Mouse (Mus musculus) forebrain, postnatal 0 days (tissue): Measurements from ENCODE around the gene Fabp3. TPM values are rescaled to one million over a fixed set of nuclear protein-coding genes. Genes with fewer than 3 reads are reported as not detected.

Experiments used
- ATAC-seq: fragments of 200-750 bp; cut with Nextera tagmentation; 2 replicates; pipeline ENCODE4 v1.8.0; 2017; ENCODE audit warnings: mild to moderate bottlenecking, moderate library complexity
- DNase-seq: peaks from one replicate; pipeline ENCODE4 v3.0.0-alpha.2; 2015
- H3K27ac ChIP-seq: fragments of 300-500 bp; sonication (generic); 2 replicates; pipeline ENCODE4 v1.5.1; 2014; ENCODE audit warnings: low read depth, mild to moderate bottlenecking, antibody characterized with exemption, low read length, moderate library complexity, mixed read lengths
- H3K27me3 ChIP-seq: fragments of 300-500 bp; sonication (generic); 2 replicates; pipeline ENCODE4 v1.6.1; 2014; ENCODE audit warnings: mild to moderate bottlenecking, low read length, mixed read lengths; ENCODE audit not compliant: insufficient read depth
- H3K36me3 ChIP-seq: fragments of 300-500 bp; sonication (generic); 2 replicates; pipeline ENCODE4 v1.6.1; 2014; ENCODE audit warnings: mild to moderate bottlenecking, moderate library complexity; ENCODE audit not compliant: insufficient read depth
- H3K4me1 ChIP-seq: fragments of 300-500 bp; sonication (generic); 2 replicates; pipeline ENCODE4 v1.6.1; 2014; ENCODE audit warnings: antibody characterized with exemption; ENCODE audit not compliant: insufficient read depth
- H3K4me2 ChIP-seq: fragments of 300-500 bp; sonication (generic); 2 replicates; pipeline ENCODE4 v1.6.1; 2014; ENCODE audit warnings: low read depth, mild to moderate bottlenecking, moderate library complexity
- H3K4me3 ChIP-seq: fragments of 300-500 bp; sonication (generic); 2 replicates; pipeline ENCODE4 v1.5.1; 2014; ENCODE audit warnings: low read depth, low read length, mixed read lengths
- H3K9ac ChIP-seq: fragments of 300-500 bp; sonication (generic); 2 replicates; pipeline ENCODE4 v1.6.1; 2014; ENCODE audit warnings: mild to moderate bottlenecking
- H3K9me3 ChIP-seq: fragments of 300-500 bp; sonication (generic); 2 replicates; pipeline ENCODE4 v1.6.1; 2016; ENCODE audit warnings: low read length
- CTCF ChIP-seq: sonication (generic); IDR thresholded peaks from 2 replicates; pipeline ENCODE4 v1.5.1; 2016; ENCODE audit warnings: antibody characterized with exemption, control low read depth, low read depth
- WGBS: fragments of 180-500 bp; shearing (Covaris S2); extraction: QIAGEN DNeasy Blood & Tissue Kit; methylation state at CpG from one replicate; pipeline ENCODE4 v1.1.7; 2014; 5-methylcytosine and 5-hydroxymethylcytosine counted together
- polyA plus RNA-seq: library from polyadenylated mRNA; unstranded; fragments of >200 nt; fragmentation: Nextera tagmentation; extraction: Ambion mirVana; gene quantifications from 2 replicates; pipeline ENCODE4 v1.2.1, GENCODE M21; 2015
- total RNA-seq: library from RNA; depleted of rRNA; stranded (reverse); fragments of >200 nt; gene quantifications from 2 replicates; pipeline ENCODE4 v1.2.3, GENCODE M21; 2014

Gene Fabp3
- total and polyA plus RNA-seq, 2 experiments from 2014 or later, result 129 to 318 TPM

- no peak overlapping the region for H3K27ac ChIP-seq
- no peak for TF ChIP-seq CTCF
- 0 out of 2 replicates have a peak, but pooled peaks cover 17% of the 10 kb centered on the region for H3K4me1 ChIP-seq
- no peak overlapping the region for H3K4me2 ChIP-seq
- ATAC-seq (no peak), DNase-seq (peak; percentile 53)
- 64% methylated on average over 8 of the region's 8 CpGs for WGBS
- no peaks in the 10 kb centered on the region for H3K36me3 ChIP-seq
- no peak overlapping the region for H3K4me3 ChIP-seq
- H3K9ac ChIP-seq, result no peak overlapping the region
- no peaks in the 10 kb centered on the region for H3K9me3 ChIP-seq
- H3K27me3 ChIP-seq, result no peaks in the 10 kb centered on the region
These were observed 38.3 kb upstream of the Fabp3 start for GRCm38 (mm10) chr4:130270089-130270488.

- no peaks in the 10 kb centered on the region for H3K36me3 ChIP-seq
- H3K27me3 ChIP-seq, result no peaks in the 10 kb centered on the region
- no peak for DNase-seq
- no peak for ATAC-seq
- H3K4me2 ChIP-seq, result no peak overlapping the region
- TF ChIP-seq CTCF, result no peak
- H3K9me3 ChIP-seq, result no peaks in the 10 kb centered on the region
- peak overlapping the region; percentile 35; the same call in 1 of the 2 replicates for H3K27ac ChIP-seq
- H3K9ac ChIP-seq, result no peak overlapping the region
- H3K4me3 ChIP-seq, result no peak overlapping the region
- 0 out of 2 replicates have a peak, but pooled peaks cover 17% of the 10 kb centered on the region for H3K4me1 ChIP-seq
- WGBS, result 77% methylated on average over 6 of the region's 6 CpGs
These were observed 37.6 kb upstream of the Fabp3 start for GRCm38 (mm10) chr4:130270611-130271347.

- Histone ChIP-seq H3K9me3 (no peaks in the 10 kb centered on the region), H3K9ac (peak overlapping the region; percentile 90), H3K36me3 (no peaks in the 10 kb centered on the region), H3K27ac (peak overlapping the region; percentile 97), H3K4me3 (peak overlapping the region; percentile 76), H3K4me2 (peak overlapping the region; percentile 74), H3K4me1 (0 out of 2 replicates have a peak, but pooled peaks cover 17% of the 10 kb centered on the region), H3K27me3 (no peaks in the 10 kb centered on the region)
- peak; percentile 57 for ATAC-seq
- DNase-seq, result peak; percentile 70
- WGBS, result 2% methylated on average over 11 of the region's 12 CpGs
- no peak for TF ChIP-seq CTCF
These were observed 34.6 kb upstream of the Fabp3 start for GRCm38 (mm10) chr4:130273698-130274345.

GRCm38 (mm10) chr4:130274346-130275015 is 33.9 kb upstream of the Fabp3 start:
- no peaks in the 10 kb centered on the region for H3K36me3 ChIP-seq
- peak; percentile 87 for ATAC-seq
- DNase-seq, result peak; percentile 85
- no peak for TF ChIP-seq CTCF
- peak overlapping the region; percentile 90 for H3K9ac ChIP-seq
- peak overlapping the region; percentile 97 for H3K27ac ChIP-seq
- H3K4me2 ChIP-seq, result peak overlapping the region; percentile 74
- 0 out of 2 replicates have a peak, but pooled peaks cover 17% of the 10 kb centered on the region for H3K4me1 ChIP-seq
- peak overlapping the region; percentile 76 for H3K4me3 ChIP-seq
- WGBS, result 1% methylated on average over 29 of the region's 29 CpGs
- H3K27me3 ChIP-seq, result no peaks in the 10 kb centered on the region
- no peaks in the 10 kb centered on the region for H3K9me3 ChIP-seq

GRCm38 (mm10) chr4:130275016-130275822 is 33.2 kb upstream of the Fabp3 start:
- Histone ChIP-seq H3K27me3 (no peaks in the 10 kb centered on the region), H3K4me2 (peak overlapping the region; percentile 74), H3K9me3 (no peaks in the 10 kb centered on the region), H3K4me1 (0 out of 2 replicates have a peak, but pooled peaks cover 17% of the 10 kb centered on the region), H3K4me3 (peak overlapping the region; percentile 76), H3K9ac (peak overlapping the region; percentile 90), H3K27ac (peak overlapping the region; percentile 97), H3K36me3 (no peaks in the 10 kb centered on the region)
- TF ChIP-seq CTCF, result no peak
- ATAC-seq (peak; percentile 42), DNase-seq (peak; percentile 70)
- WGBS, result 1% methylated on average over 58 of the region's 62 CpGs

- peak overlapping the region; percentile 97; the same call in 1 of the 2 replicates for H3K27ac ChIP-seq
- TF ChIP-seq CTCF, result no peak
- no peaks in the 10 kb centered on the region for H3K9me3 ChIP-seq
- no peak for ATAC-seq
- peak overlapping the region; percentile 90 for H3K9ac ChIP-seq
- 31% methylated on average over 5 of the region's 5 CpGs for WGBS
- H3K36me3 ChIP-seq, result no peaks in the 10 kb centered on the region
- no peaks in the 10 kb centered on the region for H3K27me3 ChIP-seq
- peak overlapping the region; percentile 76 for H3K4me3 ChIP-seq
- H3K4me2 ChIP-seq, result peak overlapping the region; percentile 74
- 0 out of 2 replicates have a peak, but pooled peaks cover 17% of the 10 kb centered on the region for H3K4me1 ChIP-seq
- no peak for DNase-seq
These were observed 32.6 kb upstream of the Fabp3 start for GRCm38 (mm10) chr4:130275823-130276105.
